Mouse (Mus musculus) heart, adult 2 months (tissue): Measurements from ENCODE around the gene Lmna. TPM values are rescaled to one million over a fixed set of nuclear protein-coding genes. Genes with fewer than 3 reads are reported as not detected.

ENCODE experiments used
- DNase-seq, 2 experiments: peaks; one replicate each; pipeline ENCODE4 v3.0.0; 2021
- H3K27ac ChIP-seq: fragments of 200-600 bp; 2 replicates; pipeline ENCODE4 v1.8.1; 2022
- H3K27me3 ChIP-seq: fragments of 200-500 bp; 2 replicates; pipeline ENCODE4 v1.6.1; 2012; ENCODE audit warnings: mild to moderate bottlenecking, low read length, inconsistent platforms, mixed read lengths; ENCODE audit not compliant: control insufficient read depth, insufficient read depth
- H3K36me3 ChIP-seq: fragments of 200-500 bp; 2 replicates; pipeline ENCODE4 v1.6.1; 2012; ENCODE audit warnings: low read length, inconsistent platforms; ENCODE audit not compliant: control insufficient read depth, insufficient read depth
- H3K4me1 ChIP-seq: fragments of 200-500 bp; 2 replicates; pipeline ENCODE4 v1.6.1; 2011; ENCODE audit warnings: low read length; ENCODE audit not compliant: control insufficient read depth, insufficient read depth
- H3K4me3 ChIP-seq: fragments of 200-600 bp; 2 replicates; pipeline ENCODE4 v1.8.1; 2022
- H3K79me2 ChIP-seq: fragments of 200-500 bp; replicated peaks from 2 replicates; pipeline ENCODE4 v1.6.1; 2012; ENCODE audit warnings: mild to moderate bottlenecking, inconsistent platforms, low read length, moderate library complexity, mixed read lengths; ENCODE audit not compliant: control insufficient read depth, insufficient read depth
- H3K9ac ChIP-seq: fragments of 200-500 bp; 2 replicates; pipeline ENCODE4 v1.6.1; 2012; ENCODE audit warnings: low read depth, mild to moderate bottlenecking, control low read depth, inconsistent platforms, low read length, mixed read lengths
- CTCF ChIP-seq: fragments of 200-600 bp; IDR thresholded peaks from 2 replicates; pipeline ENCODE4 v1.8.1; 2022; ENCODE audit warnings: antibody characterized with exemption, mild to moderate bottlenecking, moderate library complexity
- EP300 ChIP-seq: fragments of 200-500 bp; IDR thresholded peaks from 2 replicates; pipeline ENCODE4 v1.6.1; 2011; ENCODE audit warnings: low read depth, low read length, control low read depth; ENCODE audit not compliant: insufficient read depth
- POLR2A ChIP-seq: fragments of 200-500 bp; IDR thresholded peaks from 2 replicates; pipeline ENCODE4 v1.6.1; 2011; ENCODE audit warnings: mild to moderate bottlenecking, low read depth, low read length, control low read depth; ENCODE audit not compliant: insufficient read depth
- WGBS: fragments of 180-500 bp; shearing (Covaris S2); methylation state at CpG from one replicate; pipeline ENCODE4 v1.1.7; 2018; 5-methylcytosine and 5-hydroxymethylcytosine counted together
- intact Hi-C: fragments of 180-260 bp; cut with DNase I; formaldehyde crosslinking; loops from one replicate; pipeline ENCODE4 v1.15.1; 2025
- polyA plus RNA-seq: library from polyadenylated mRNA; depleted of rRNA; stranded (reverse); fragments of >200 nt; gene quantifications from 2 replicates; pipeline ENCODE4 v1.2.3, GENCODE M21; 2012
- total RNA-seq, 2 experiments: library from RNA; stranded (reverse); gene quantifications; 2 replicates each; pipeline ENCODE4 v1.2.3; 2021

The Lmna gene
- total and polyA plus RNA-seq, 3 experiments: 85.2 to 138 (median 117) TPM

GRCm38 (mm10) chr3:88486043-88486442, 23.7 kb downstream of the Lmna start:
- DNase-seq: no peak
- TF ChIP-seq POLR2A: no peak
- H3K27me3 ChIP-seq: no peaks in the 10 kb centered on the region
- no peak overlapping the region for H3K9ac ChIP-seq
- intact Hi-C loops: no loop called here
- WGBS: 88% methylated on average over 5 of the region's 5 CpGs
- no peak overlapping the region for H3K27ac ChIP-seq
- peaks cover 4% of the 10 kb centered on the region; the same call in 1 of the 2 replicates for H3K36me3 ChIP-seq
- no peaks in the 10 kb centered on the region for H3K79me2 ChIP-seq
- peaks cover 16% of the 10 kb centered on the region for H3K4me1 ChIP-seq
- no peak overlapping the region for H3K4me3 ChIP-seq

DNA sequence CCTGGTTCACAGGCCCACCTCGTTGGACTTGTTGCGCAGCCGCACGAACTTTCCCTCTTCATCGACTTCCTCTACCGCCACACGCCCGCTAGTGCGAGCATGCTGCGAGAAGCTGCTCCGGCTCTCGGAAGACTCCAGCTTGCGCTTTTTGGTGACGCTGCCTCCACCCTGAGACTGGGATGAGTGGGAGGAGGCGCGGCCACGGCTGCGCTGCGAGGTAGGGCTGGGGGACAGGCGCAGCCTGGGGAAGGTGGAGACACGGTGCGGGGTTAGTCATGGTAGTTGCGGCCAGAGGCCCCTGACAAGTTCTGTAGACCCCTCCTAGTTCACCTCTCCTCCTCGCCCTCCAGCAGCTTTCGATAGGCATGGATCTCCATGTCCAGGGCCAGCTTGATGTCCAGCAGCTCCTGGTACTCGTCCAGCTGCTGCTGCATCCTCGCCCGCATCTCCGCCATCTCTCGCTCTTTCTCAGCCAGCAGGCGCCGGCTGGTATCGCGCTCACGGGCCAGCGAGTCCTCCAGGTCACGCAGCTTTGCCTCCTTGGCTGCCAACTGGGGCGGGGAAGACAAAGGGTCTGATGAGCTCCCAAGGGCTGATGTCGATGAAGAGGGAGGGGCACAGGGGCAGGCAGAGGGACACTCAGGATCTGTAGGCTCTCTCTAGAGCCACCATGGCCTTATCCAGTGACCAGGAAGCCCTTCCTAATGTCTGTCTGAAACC, 25.0 kb downstream of the Lmna start:
- intact Hi-C loops: no loop called here
- Histone ChIP-seq H3K4me3 (no peak overlapping the region), H3K79me2 (no peaks in the 10 kb centered on the region), H3K4me1 (peaks cover 6% of the 10 kb centered on the region), H3K9ac (no peak overlapping the region), H3K27me3 (no peaks in the 10 kb centered on the region), H3K27ac (no peak overlapping the region), H3K36me3 (no peaks in the 10 kb centered on the region; the same call in 1 of the 2 replicates)
- 79% methylated on average over 39 of the region's 39 CpGs for WGBS
- DNase-seq: peak in 1 of 2 experiments; percentile 33
- TF ChIP-seq CTCF: no peak
- TF ChIP-seq POLR2A: no peak
- no peak for TF ChIP-seq EP300

- no peak overlapping the region for H3K9ac ChIP-seq
- no peaks in the 10 kb centered on the region for H3K27me3 ChIP-seq
- 20% methylated on average over 5 of the region's 5 CpGs for WGBS
- TF ChIP-seq POLR2A (no peak), EP300 (peak; percentile 42; the same call in 1 of the 2 replicates), CTCF (peak; percentile 99; the same call in 1 of the 2 replicates)
- H3K4me3 ChIP-seq: no peak overlapping the region
- no peaks in the 10 kb centered on the region for H3K79me2 ChIP-seq
- no peaks in the 10 kb centered on the region for H3K36me3 ChIP-seq
- H3K4me1 ChIP-seq: peaks cover 2% of the 10 kb centered on the region
- intact Hi-C loops: loop anchor here (1.0 kb wide), 1 partner anchor 39 kb away; no protein-coding TSS in a partner anchor
- no peak overlapping the region for H3K27ac ChIP-seq
- peak; percentile 73 to 81 for DNase-seq
Observed at GRCm38 (mm10) chr3:88483621-88484020, 26.1 kb downstream of the Lmna start.

DNA sequence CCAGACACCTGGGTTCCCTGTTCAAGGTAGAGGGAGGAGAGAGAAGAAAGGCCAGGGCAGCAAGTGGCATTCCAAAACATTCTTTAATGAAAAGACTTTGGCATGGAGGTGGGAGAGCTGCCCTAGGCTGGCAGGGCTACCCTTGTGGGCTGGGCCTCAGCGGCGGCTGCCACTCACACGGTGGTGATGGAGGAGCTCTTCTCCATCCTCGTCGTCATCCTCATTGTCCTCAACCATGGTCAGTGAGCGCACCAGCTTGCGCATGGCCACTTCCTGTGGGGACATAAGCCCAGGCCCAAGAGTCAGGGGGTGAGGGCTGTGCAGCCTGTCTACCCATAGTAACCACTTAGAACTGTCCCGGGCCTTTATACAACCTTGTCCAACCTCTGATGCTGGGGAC, 26.6 kb downstream of the Lmna start:
- no peak for DNase-seq
- no peaks in the 10 kb centered on the region for H3K27me3 ChIP-seq
- no peaks in the 10 kb centered on the region for H3K79me2 ChIP-seq
- no peaks in the 10 kb centered on the region for H3K36me3 ChIP-seq
- H3K27ac ChIP-seq: no peak overlapping the region
- no peak overlapping the region for H3K4me3 ChIP-seq
- intact Hi-C loops: loop anchor here (1.0 kb wide), 1 partner anchor 39 kb away; no protein-coding TSS in a partner anchor
- no peaks in the 10 kb centered on the region for H3K4me1 ChIP-seq
- TF ChIP-seq EP300: no peak
- no peak for TF ChIP-seq CTCF
- TF ChIP-seq POLR2A: no peak
- 68% methylated on average over 8 of the region's 8 CpGs for WGBS
- no peak overlapping the region for H3K9ac ChIP-seq

DNA sequence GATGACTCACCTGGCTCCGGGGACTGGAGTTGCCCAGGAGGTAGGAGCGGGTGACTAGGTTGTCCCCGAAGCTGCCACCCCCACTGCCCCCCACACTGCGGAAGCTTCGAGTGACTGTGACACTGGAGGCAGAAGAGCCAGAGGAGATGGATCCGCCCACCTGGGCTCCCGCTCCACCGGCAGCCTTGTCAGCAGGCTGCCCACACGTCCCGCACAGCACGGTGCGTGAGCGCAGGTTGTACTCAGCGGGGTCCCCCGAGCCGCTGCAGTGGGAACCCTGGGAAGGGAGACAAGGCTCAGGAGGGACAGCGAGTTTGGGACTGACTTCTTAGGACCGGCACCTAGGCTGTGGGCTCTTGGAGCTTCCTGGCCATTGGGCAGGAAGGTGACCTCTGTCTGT, 27.4 kb downstream of the Lmna start:
- H3K27me3 ChIP-seq: no peaks in the 10 kb centered on the region
- H3K27ac ChIP-seq: no peak overlapping the region
- H3K4me3 ChIP-seq: no peak overlapping the region
- intact Hi-C loops: no loop called here
- no peak overlapping the region for H3K9ac ChIP-seq
- no peak for TF ChIP-seq EP300
- TF ChIP-seq POLR2A: no peak
- TF ChIP-seq CTCF: no peak
- H3K79me2 ChIP-seq: no peaks in the 10 kb centered on the region
- H3K4me1 ChIP-seq: peaks cover 1% of the 10 kb centered on the region; the same call in 1 of the 2 replicates
- DNase-seq: no peak
- 70% methylated on average over 18 of the region's 18 CpGs for WGBS
- no peaks in the 10 kb centered on the region for H3K36me3 ChIP-seq

DNA sequence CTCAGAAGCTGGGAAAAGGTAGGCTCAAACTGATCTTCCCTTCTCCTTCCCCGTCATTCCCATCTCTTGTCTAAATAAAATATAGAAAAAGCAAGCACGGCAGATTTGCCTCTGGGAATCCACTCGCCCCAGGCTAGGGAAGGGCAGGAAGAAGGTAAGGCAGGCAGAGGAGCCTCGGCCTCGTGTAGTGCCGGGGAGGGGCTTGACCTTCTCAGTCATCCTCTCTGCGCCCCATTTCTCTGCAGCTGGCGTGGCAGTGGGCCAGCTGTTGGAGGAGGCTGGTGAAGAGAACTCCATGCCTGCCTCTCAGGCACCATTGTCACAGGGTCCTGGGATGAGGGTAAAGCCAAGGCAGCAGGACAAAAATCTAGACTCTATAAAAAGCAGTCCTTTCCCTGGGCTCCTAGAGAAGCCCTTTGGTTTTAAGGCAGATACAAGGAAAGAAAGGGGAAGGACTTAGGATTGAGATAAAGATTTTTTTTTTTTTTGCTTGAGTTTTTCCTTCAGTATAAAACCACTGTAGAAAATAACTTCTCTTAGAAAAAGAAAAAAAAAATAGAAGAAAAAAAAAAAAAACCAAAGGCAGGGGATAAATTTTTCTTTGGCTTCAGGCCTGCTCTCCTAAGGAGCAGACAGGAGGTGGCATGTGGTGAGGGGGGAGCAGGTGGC, 28.2 kb downstream of the Lmna start:
- Histone ChIP-seq H3K27ac (no peak overlapping the region), H3K36me3 (no peaks in the 10 kb centered on the region), H3K27me3 (no peaks in the 10 kb centered on the region), H3K79me2 (no peaks in the 10 kb centered on the region), H3K9ac (no peak overlapping the region), H3K4me3 (no peak overlapping the region), H3K4me1 (peaks cover 1% of the 10 kb centered on the region; the same call in 1 of the 2 replicates)
- no peak for DNase-seq
- TF ChIP-seq POLR2A: no peak
- no peak for TF ChIP-seq EP300
- no peak for TF ChIP-seq CTCF
- intact Hi-C loops: no loop called here
- WGBS: 72% methylated on average over 8 of the region's 8 CpGs
